Mouse (Mus musculus): Measurements from ENCODE around the gene BC004004. TPM values are rescaled to one million over a fixed set of nuclear protein-coding genes. Genes with fewer than 3 reads are reported as not detected.
A peak's percentile ranks its signal among the peaks of the same experiment; 100 is the strongest.

Gene BC004004
- polyA plus RNA-seq, 1 experiment from 2014 or later, result 79.2 TPM

GRCm38 (mm10) chr17:29319881-29320639 lies 51.5 kb downstream of the BC004004 start:
- DNase-seq (ENCODE audit: low spot score), result no peak
- Histone ChIP-seq H3K4me1 (peaks cover 49% of the 10 kb centered on the region), H3K4me3 (no peak overlapping the region), H3K27me3 (ENCODE audit: insufficient read depth, poor library complexity, severe bottlenecking) (peaks cover 58% of the 10 kb centered on the region), H3K36me3 (no peaks in the 10 kb centered on the region), H3K9me3 (no peaks in the 10 kb centered on the region), H3K27ac (no peak overlapping the region)
- 43% methylated on average over 8 of the region's 8 CpGs for whole genome bisulfite sequencing

- no peak for DNase-seq (ENCODE audit: low spot score)
- H3K36me3 ChIP-seq, result no peaks in the 10 kb centered on the region
- WGBS, result 17% methylated on average over 41 of the region's 41 CpGs
- peaks cover 73% of the 10 kb centered on the region for H3K27me3 ChIP-seq (ENCODE audit: insufficient read depth, poor library complexity, severe bottlenecking)
- peaks cover 48% of the 10 kb centered on the region for H3K4me1 ChIP-seq
- H3K27ac ChIP-seq, result peak overlapping the region; percentile 42
- H3K9me3 ChIP-seq, result no peaks in the 10 kb centered on the region
- peak overlapping the region; percentile 50 for H3K4me3 ChIP-seq
These were observed 53.4 kb downstream of the BC004004 start for GRCm38 (mm10) chr17:29321765-29322602.

GRCm38 (mm10) chr17:29322603-29322962 lies 54.0 kb downstream of the BC004004 start:
- peaks cover 79% of the 10 kb centered on the region for H3K27me3 ChIP-seq (ENCODE audit: insufficient read depth, poor library complexity, severe bottlenecking)
- no peak for DNase-seq (ENCODE audit: low spot score)
- peaks cover 54% of the 10 kb centered on the region for H3K4me1 ChIP-seq
- 9% methylated on average over 18 of the region's 18 CpGs for WGBS
- peak overlapping the region; percentile 42; the same call in 1 of the 2 replicates for H3K27ac ChIP-seq
- H3K4me3 ChIP-seq, result peak overlapping the region; percentile 50
- no peaks in the 10 kb centered on the region for H3K9me3 ChIP-seq
- no peaks in the 10 kb centered on the region for H3K36me3 ChIP-seq

- Histone ChIP-seq H3K4me1 (peaks cover 60% of the 10 kb centered on the region), H3K4me3 (no peak overlapping the region), H3K27ac (no peak overlapping the region), H3K36me3 (no peaks in the 10 kb centered on the region), H3K9me3 (no peaks in the 10 kb centered on the region), H3K27me3 (ENCODE audit: insufficient read depth, poor library complexity, severe bottlenecking) (peaks cover 87% of the 10 kb centered on the region)
- no peak for DNase-seq (ENCODE audit: low spot score)
- 62% methylated on average over 3 of the region's 3 CpGs for WGBS
These were observed 55.0 kb downstream of the BC004004 start for GRCm38 (mm10) chr17:29323625-29324024.

DNA sequence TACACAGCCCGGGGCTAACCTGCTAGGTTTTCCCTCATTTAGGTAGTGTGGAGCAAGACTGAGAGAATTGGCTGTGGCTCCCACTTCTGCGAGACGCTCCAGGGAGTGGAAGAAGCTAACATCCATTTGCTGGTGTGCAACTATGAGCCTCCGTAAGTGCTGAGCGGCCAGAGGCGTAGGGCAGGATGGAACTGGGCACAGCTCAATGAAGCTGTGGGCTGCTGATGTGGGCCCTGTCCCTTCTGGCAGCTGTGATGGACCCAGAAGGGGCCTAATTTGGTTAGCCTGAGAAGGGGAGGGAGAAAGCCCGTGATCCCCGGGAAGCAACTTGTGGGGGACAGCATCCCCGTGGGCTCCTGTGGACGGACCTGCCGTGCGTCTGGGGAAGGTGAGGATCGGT lies 57.2 kb downstream of the BC004004 start:
- Histone ChIP-seq H3K27ac (peak overlapping the region; percentile 26; the same call in 1 of the 2 replicates), H3K4me3 (peak overlapping the region; percentile 56), H3K4me1 (peaks cover 47% of the 10 kb centered on the region), H3K27me3 (ENCODE audit: insufficient read depth, poor library complexity, severe bottlenecking) (peaks cover 73% of the 10 kb centered on the region), H3K36me3 (peaks cover 12% of the 10 kb centered on the region), H3K9me3 (no peaks in the 10 kb centered on the region)
- DNase-seq (ENCODE audit: low spot score), result no peak
- WGBS, result 56% methylated on average over 13 of the region's 13 CpGs

- Histone ChIP-seq H3K9me3 (no peaks in the 10 kb centered on the region), H3K4me3 (peak overlapping the region; percentile 56), H3K27me3 (ENCODE audit: insufficient read depth, poor library complexity, severe bottlenecking) (peaks cover 63% of the 10 kb centered on the region), H3K36me3 (peaks cover 18% of the 10 kb centered on the region), H3K4me1 (peaks cover 53% of the 10 kb centered on the region), H3K27ac (peak overlapping the region; percentile 26; the same call in 1 of the 2 replicates)
- no peak for DNase-seq (ENCODE audit: low spot score)
- 15% methylated on average over 52 of the region's 52 CpGs for WGBS
These were observed 58.2 kb downstream of the BC004004 start for GRCm38 (mm10) chr17:29326531-29327529.

- WGBS, result 79% methylated on average over 9 of the region's 9 CpGs
- DNase-seq (ENCODE audit: low spot score), result no peak
- Histone ChIP-seq H3K9me3 (no peaks in the 10 kb centered on the region), H3K36me3 (peaks cover 27% of the 10 kb centered on the region), H3K27me3 (ENCODE audit: insufficient read depth, poor library complexity, severe bottlenecking) (peaks cover 54% of the 10 kb centered on the region), H3K4me1 (peaks cover 52% of the 10 kb centered on the region), H3K4me3 (no peak overlapping the region), H3K27ac (no peak overlapping the region)
These were observed 59.1 kb downstream of the BC004004 start for GRCm38 (mm10) chr17:29327691-29328090.

DNA sequence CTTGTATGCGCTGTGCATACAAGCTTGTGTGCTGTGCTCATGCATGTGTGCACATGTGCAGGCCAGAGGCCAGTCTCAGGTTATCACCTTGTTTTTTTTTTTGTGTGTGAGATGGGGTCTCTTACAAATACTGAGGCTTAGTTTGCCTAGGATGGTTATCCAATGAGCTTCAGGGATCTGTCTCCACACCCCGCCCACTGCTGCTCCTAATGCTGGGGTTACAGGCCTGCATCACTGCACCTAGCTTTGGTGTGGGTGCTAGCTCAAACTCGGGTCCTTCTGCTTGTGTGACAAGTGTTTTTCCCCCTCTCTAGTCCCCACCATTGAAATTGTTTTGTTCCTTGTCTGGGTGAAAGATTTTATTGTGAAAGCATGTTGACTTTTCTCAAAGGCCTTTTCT lies 61.6 kb downstream of the BC004004 start:
- Histone ChIP-seq H3K9me3 (no peaks in the 10 kb centered on the region), H3K36me3 (peaks cover 48% of the 10 kb centered on the region), H3K4me3 (no peak overlapping the region), H3K4me1 (peaks cover 56% of the 10 kb centered on the region), H3K27me3 (ENCODE audit: insufficient read depth, poor library complexity, severe bottlenecking) (peaks cover 34% of the 10 kb centered on the region), H3K27ac (no peak overlapping the region)
- no peak for DNase-seq (ENCODE audit: low spot score)
- 80% methylated on average over 3 of the region's 3 CpGs for WGBS

DNA sequence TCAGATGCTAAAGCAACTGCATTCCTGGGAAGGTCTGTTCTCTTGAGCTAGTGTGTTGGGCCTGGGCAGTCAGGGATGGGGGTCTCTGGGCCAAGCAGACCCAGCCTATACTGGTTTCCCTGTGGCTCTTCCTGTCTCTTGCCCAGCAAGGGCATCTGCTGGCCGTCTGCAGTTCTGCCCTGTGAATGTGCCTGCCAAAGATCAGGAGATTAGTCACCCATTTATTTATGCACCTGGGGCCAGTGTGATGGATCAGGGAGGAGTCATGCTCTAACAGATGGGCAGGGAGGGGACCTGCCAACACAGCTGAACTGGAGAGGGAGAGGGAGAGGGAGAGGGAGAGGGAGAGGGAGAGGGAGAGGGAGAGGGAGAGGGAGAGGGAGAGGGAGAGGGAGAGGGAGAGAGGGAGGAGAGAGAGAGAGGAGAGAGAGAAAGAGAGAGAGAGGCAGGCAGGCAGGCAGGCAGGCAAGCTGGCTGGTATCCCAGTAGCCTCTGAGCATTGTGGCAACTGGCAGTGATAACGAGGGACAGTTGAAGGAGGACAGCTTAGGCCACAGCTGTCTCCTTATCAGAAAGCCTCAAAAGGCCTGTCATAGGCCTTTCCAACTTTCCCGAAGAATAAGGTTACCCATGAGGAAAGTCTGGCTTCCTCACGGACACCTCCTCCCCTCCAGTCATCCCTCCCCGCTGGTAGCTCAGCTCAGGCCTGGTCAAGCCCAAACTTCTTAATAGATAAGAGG lies 62.3 kb downstream of the BC004004 start:
- no peak for DNase-seq (ENCODE audit: low spot score)
- Histone ChIP-seq H3K27ac (no peak overlapping the region), H3K27me3 (ENCODE audit: insufficient read depth, poor library complexity, severe bottlenecking) (peaks cover 31% of the 10 kb centered on the region), H3K36me3 (peaks cover 55% of the 10 kb centered on the region), H3K4me3 (no peak overlapping the region), H3K4me1 (peaks cover 55% of the 10 kb centered on the region), H3K9me3 (no peaks in the 10 kb centered on the region)
- WGBS, result 15% methylated on average over 5 of the region's 5 CpGs

GRCm38 (mm10) chr17:29332186-29332685 lies 63.6 kb downstream of the BC004004 start:
- DNase-seq (ENCODE audit: low spot score), result no peak
- Histone ChIP-seq H3K4me3 (no peak overlapping the region), H3K4me1 (peaks cover 41% of the 10 kb centered on the region), H3K27ac (no peak overlapping the region), H3K9me3 (no peaks in the 10 kb centered on the region), H3K27me3 (ENCODE audit: insufficient read depth, poor library complexity, severe bottlenecking) (peaks cover 17% of the 10 kb centered on the region), H3K36me3 (peaks cover 69% of the 10 kb centered on the region)
- WGBS, result 77% methylated on average over 4 of the region's 4 CpGs

DNA sequence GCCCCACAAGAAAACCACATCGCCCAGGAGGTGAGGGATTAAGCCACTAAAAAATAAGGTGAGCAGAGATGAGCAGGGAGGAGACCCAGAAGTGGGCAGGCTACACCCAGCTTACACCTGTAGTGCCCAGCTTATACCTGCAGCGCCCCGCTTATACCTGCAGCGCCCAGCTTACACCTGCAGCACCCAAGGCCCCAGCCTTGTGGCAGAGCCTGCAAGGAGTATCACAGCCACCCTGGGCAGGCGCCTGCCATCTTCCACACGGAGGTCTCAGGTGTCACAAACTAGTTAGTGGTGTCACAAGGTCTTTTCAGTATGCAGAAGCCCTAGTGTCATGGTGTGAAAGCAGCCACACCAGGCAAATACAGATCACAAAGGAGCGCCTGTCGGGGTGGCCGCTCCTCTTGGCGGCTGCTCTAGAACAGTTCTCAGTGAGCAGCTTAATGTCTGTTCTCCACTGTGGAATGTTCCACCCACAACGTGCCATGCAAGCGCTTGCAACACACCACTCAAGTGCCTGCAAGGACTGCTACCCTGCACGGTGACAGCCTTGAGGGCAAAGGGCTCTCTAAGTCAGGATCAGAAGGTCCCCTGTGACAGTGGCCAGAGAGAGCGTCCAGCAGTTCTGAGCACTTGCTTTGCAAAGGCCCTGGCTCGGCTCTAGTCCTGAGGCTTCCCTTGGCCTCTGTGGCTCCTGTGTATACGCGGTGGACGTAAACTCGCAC lies 67.8 kb downstream of the BC004004 start:
- WGBS, result 87% methylated on average over 19 of the region's 19 CpGs
- H3K9me3 ChIP-seq, result no peaks in the 10 kb centered on the region
- peaks cover 91% of the 10 kb centered on the region for H3K36me3 ChIP-seq
- H3K4me3 ChIP-seq, result no peak overlapping the region
- H3K4me1 ChIP-seq, result peaks cover 25% of the 10 kb centered on the region
- no peak overlapping the region for H3K27ac ChIP-seq
- no peaks in the 10 kb centered on the region for H3K27me3 ChIP-seq (ENCODE audit: insufficient read depth, poor library complexity, severe bottlenecking)
- no peak for DNase-seq (ENCODE audit: low spot score)
